Mouse (Mus musculus): ENCODE results near the gene Pnldc1.

- TF ChIP-seq CTCF (IDR thresholded peaks at IDR 0.05) (peak; percentile 89), EP300 (IDR thresholded peaks at IDR 0.05) (no peak)
Observed at GRCm38 (mm10) chr17:12880178-12880577, 29.9 kb downstream of the Pnldc1 start.
